Mouse (Mus musculus): ENCODE measurements around the gene Tacc2. TPM values are rescaled to one million over a fixed set of nuclear protein-coding genes. Genes with fewer than 3 reads are reported as not detected.

Tacc2 gene
- polyA plus RNA-seq, 1 experiment from 2014 or later: 27.4 TPM

DNA sequence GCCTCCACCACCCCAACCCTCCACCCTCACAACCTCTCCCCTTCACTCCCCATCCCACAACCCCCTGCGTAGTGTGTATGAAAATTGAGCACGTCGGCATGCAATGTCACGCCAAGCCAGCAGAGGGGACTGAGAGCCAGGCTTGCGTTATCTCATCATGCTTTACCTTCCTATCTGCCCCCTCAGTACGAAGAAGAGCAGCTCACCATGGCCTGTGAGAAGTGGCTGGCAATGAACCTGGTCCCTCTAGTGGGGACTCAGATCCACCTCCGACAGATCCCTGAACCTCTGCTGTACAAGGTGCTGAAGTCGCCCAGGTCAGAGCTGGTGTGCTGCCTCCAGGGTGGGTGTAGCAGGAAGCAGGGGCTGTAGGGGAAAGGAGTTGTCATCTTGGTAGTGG, 219.5 kb downstream of the Tacc2 start:
- no peak overlapping the region for H3K4me3 ChIP-seq (ENCODE audit: low read length)
- H3K4me2 ChIP-seq (ENCODE audit: low read depth, low read length): no peak overlapping the region
- H3K4me1 ChIP-seq (ENCODE audit: control insufficient read depth, insufficient read depth, low read length): no peaks in the 10 kb centered on the region
- WGBS: 70% methylated on average over 8 of the region's 8 CpGs
- no peaks in the 10 kb centered on the region for H3K36me3 ChIP-seq (ENCODE audit: control insufficient read depth, insufficient read depth, low read length)
- no peaks in the 10 kb centered on the region for H3K27me3 ChIP-seq (replicated peaks; ENCODE audit: control insufficient read depth, insufficient read depth, low read length)
- H3K9me3 ChIP-seq (ENCODE audit: control insufficient read depth, low read length): no peaks in the 10 kb centered on the region
- H3K27ac ChIP-seq (ENCODE audit: low read length): no peak overlapping the region
- ATAC-seq: no peak
- no peak overlapping the region for H3K9ac ChIP-seq (ENCODE audit: low read depth, low read length)

DNA sequence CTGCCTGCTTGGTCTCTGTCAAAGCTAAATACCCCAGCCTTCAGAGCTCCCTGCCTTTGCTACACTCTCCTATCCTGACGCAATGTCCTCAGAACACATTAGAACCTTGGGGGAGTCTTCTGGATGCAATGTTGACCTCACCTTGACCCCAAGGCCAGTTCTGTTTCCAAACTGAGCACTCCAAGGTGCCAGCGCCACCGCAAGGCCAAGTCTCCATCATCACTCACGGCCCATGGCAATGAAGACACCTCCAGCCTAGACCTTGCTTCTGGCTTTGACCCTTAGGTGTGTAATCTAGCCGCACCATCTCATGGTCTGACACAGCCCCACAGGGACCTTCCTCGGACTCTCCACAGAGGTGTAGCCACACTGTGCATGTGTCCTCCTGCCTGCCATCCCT, 220.3 kb downstream of the Tacc2 start:
- no peaks in the 10 kb centered on the region for H3K27me3 ChIP-seq (replicated peaks; ENCODE audit: control insufficient read depth, insufficient read depth, low read length)
- no peaks in the 10 kb centered on the region for H3K4me1 ChIP-seq (ENCODE audit: control insufficient read depth, insufficient read depth, low read length)
- no peak overlapping the region for H3K4me3 ChIP-seq (ENCODE audit: low read length)
- ATAC-seq: no peak
- no peak overlapping the region for H3K27ac ChIP-seq (ENCODE audit: low read length)
- no peaks in the 10 kb centered on the region for H3K9me3 ChIP-seq (ENCODE audit: control insufficient read depth, low read length)
- 91% methylated on average over 6 of the region's 6 CpGs for WGBS
- no peaks in the 10 kb centered on the region for H3K36me3 ChIP-seq (ENCODE audit: control insufficient read depth, insufficient read depth, low read length)
- no peak overlapping the region for H3K9ac ChIP-seq (ENCODE audit: low read depth, low read length)
- H3K4me2 ChIP-seq (ENCODE audit: low read depth, low read length): no peak overlapping the region

DNA sequence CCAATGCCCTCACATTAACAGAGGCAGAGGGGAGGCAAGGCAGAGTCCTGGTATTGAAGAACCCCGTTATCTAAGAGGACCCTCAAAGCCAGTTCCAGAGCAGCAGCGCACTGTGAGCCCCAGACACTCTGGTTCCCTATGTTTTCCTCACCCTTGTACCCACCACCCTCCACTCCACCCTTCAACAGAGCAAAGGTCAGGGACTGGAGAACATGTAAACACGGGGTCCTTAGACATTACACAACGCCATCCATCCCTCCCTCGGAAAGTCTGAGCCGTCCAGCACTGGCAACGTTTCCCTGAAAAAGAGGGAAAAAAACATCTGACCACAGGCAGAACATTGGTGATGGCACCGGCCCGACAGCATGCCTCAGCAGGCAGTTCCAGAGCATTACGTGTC, 222.2 kb downstream of the Tacc2 start:
- ATAC-seq: no peak
- Histone ChIP-seq H3K27me3 (replicated peaks; ENCODE audit: control insufficient read depth, insufficient read depth, low read length) (no peaks in the 10 kb centered on the region), H3K4me3 (ENCODE audit: low read length) (no peak overlapping the region), H3K9ac (ENCODE audit: low read depth, low read length) (no peak overlapping the region), H3K27ac (ENCODE audit: low read length) (no peak overlapping the region), H3K9me3 (ENCODE audit: control insufficient read depth, low read length) (no peaks in the 10 kb centered on the region), H3K4me1 (ENCODE audit: control insufficient read depth, insufficient read depth, low read length) (no peaks in the 10 kb centered on the region), H3K36me3 (ENCODE audit: control insufficient read depth, insufficient read depth, low read length) (no peaks in the 10 kb centered on the region), H3K4me2 (ENCODE audit: low read depth, low read length) (no peak overlapping the region)
- WGBS: 57% methylated on average over 10 of the region's 10 CpGs

DNA sequence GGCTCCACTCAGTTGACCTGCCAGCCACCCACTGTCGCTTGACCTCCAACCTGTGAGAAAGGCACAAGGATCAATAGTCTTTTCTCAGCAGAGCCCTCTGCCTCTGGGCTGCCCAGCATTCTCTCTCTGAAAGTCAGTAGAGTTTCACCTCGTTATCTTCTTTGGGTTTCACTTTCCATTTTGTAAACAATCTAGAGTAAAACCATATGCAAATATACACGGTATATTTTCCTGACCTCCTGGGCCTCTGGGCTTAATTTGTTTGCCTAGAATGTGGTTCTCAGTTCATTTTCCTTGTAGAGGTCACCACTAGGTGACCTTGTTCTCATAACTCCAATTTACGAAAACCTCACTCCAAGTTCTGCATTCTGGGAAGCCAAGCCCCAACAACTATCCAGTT, 223.4 kb downstream of the Tacc2 start:
- Histone ChIP-seq H3K4me3 (ENCODE audit: low read length) (no peak overlapping the region), H3K4me2 (ENCODE audit: low read depth, low read length) (no peak overlapping the region), H3K9ac (ENCODE audit: low read depth, low read length) (no peak overlapping the region), H3K27ac (ENCODE audit: low read length) (no peak overlapping the region), H3K27me3 (replicated peaks; ENCODE audit: control insufficient read depth, insufficient read depth, low read length) (no peaks in the 10 kb centered on the region), H3K4me1 (ENCODE audit: control insufficient read depth, insufficient read depth, low read length) (no peaks in the 10 kb centered on the region), H3K9me3 (ENCODE audit: control insufficient read depth, low read length) (no peaks in the 10 kb centered on the region), H3K36me3 (ENCODE audit: control insufficient read depth, insufficient read depth, low read length) (no peaks in the 10 kb centered on the region)
- WGBS: 47% methylated on average over 4 of the region's 4 CpGs
- no peak for ATAC-seq

DNA sequence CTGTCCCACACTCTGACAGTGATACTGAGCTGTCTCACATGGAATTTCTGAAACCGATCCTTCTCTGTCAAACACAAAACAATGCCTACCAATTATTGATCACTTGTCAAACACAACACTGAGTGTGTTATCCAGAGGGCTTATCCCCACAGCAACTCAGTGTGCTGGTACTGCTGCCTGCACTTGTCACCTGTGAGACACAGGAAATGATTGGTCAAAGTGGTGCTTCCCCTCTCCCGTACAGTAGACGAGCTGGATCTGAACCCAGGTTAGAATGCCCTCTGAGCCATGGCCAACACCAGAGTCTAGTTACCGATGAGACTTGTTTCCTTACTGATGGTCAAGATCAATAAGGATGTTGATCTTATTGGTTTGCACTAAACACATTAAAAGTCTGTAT, 224.6 kb downstream of the Tacc2 start:
- Histone ChIP-seq H3K36me3 (ENCODE audit: control insufficient read depth, insufficient read depth, low read length) (no peaks in the 10 kb centered on the region), H3K4me1 (ENCODE audit: control insufficient read depth, insufficient read depth, low read length) (no peaks in the 10 kb centered on the region), H3K4me3 (ENCODE audit: low read length) (no peak overlapping the region), H3K9me3 (ENCODE audit: control insufficient read depth, low read length) (no peaks in the 10 kb centered on the region), H3K27ac (ENCODE audit: low read length) (no peak overlapping the region), H3K9ac (ENCODE audit: low read depth, low read length) (no peak overlapping the region), H3K27me3 (replicated peaks; ENCODE audit: control insufficient read depth, insufficient read depth, low read length) (no peaks in the 10 kb centered on the region), H3K4me2 (ENCODE audit: low read depth, low read length) (no peak overlapping the region)
- no peak for ATAC-seq
- WGBS: 84% methylated on average over 4 of the region's 4 CpGs

DNA sequence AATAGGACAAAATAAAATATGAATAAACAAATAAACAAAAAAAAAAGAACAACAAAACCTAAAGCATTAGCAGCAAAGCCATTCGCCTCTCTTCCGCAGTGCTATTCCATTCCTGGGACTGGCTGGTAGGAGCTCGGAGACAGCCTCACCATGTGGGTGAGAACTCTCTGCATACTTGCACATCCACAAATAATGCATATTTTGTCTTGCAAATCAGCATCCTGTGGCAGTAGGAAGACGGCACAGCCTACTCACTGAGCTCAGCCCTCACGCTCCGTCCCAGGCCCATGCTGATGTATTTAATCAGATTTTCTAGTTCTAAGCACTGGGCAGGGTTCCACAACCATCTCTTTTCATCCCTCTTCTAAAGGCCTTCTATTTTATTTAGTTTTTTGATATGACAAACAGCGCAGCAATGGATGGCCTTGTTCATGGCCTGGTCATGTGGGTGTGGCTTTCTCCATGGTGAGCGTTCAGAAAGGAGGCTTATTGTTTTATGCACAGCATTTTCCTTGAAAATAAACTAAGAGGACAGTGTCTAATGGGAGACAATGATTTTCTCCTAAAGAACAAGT, 226.1 kb downstream of the Tacc2 start:
- H3K4me3 ChIP-seq (ENCODE audit: low read length): no peak overlapping the region
- peaks cover 3% of the 10 kb centered on the region; the same call in 1 of the 2 replicates for H3K4me1 ChIP-seq (ENCODE audit: control insufficient read depth, insufficient read depth, low read length)
- WGBS: 84% methylated on average over 8 of the region's 8 CpGs
- H3K27ac ChIP-seq (ENCODE audit: low read length): no peak overlapping the region
- no peak for ATAC-seq
- no peaks in the 10 kb centered on the region for H3K27me3 ChIP-seq (replicated peaks; ENCODE audit: control insufficient read depth, insufficient read depth, low read length)
- H3K9ac ChIP-seq (ENCODE audit: low read depth, low read length): no peak overlapping the region
- no peaks in the 10 kb centered on the region for H3K9me3 ChIP-seq (ENCODE audit: control insufficient read depth, low read length)
- no peak overlapping the region for H3K4me2 ChIP-seq (ENCODE audit: low read depth, low read length)
- H3K36me3 ChIP-seq (ENCODE audit: control insufficient read depth, insufficient read depth, low read length): no peaks in the 10 kb centered on the region

DNA sequence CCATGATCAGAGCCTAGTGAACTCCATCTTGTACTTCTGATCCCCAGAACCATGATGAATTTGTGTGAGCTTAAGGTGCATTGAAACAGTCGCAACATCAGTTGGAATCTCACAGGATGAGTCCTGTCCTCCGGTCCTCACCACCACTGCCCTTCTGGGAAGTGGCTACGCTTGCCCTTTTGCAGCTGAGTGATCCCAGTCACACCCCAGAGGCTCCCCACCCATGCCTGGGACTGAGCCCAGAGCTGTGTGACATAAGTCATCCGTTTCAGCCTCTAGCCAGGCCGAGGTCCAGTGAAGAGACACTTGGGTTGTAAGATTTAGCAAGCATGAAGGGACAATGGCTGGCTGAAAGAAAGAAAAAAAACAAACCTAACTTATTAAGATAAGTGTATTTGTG, 227.8 kb downstream of the Tacc2 start:
- WGBS: 83% methylated on average over 5 of the region's 5 CpGs
- H3K4me2 ChIP-seq (ENCODE audit: low read depth, low read length): no peak overlapping the region
- H3K36me3 ChIP-seq (ENCODE audit: control insufficient read depth, insufficient read depth, low read length): no peaks in the 10 kb centered on the region
- no peak for ATAC-seq
- H3K27ac ChIP-seq (ENCODE audit: low read length): no peak overlapping the region
- H3K27me3 ChIP-seq (replicated peaks; ENCODE audit: control insufficient read depth, insufficient read depth, low read length): no peaks in the 10 kb centered on the region
- no peaks in the 10 kb centered on the region for H3K9me3 ChIP-seq (ENCODE audit: control insufficient read depth, low read length)
- no peak overlapping the region for H3K9ac ChIP-seq (ENCODE audit: low read depth, low read length)
- H3K4me3 ChIP-seq (ENCODE audit: low read length): no peak overlapping the region
- peaks cover 9% of the 10 kb centered on the region for H3K4me1 ChIP-seq (ENCODE audit: control insufficient read depth, insufficient read depth, low read length)

DNA sequence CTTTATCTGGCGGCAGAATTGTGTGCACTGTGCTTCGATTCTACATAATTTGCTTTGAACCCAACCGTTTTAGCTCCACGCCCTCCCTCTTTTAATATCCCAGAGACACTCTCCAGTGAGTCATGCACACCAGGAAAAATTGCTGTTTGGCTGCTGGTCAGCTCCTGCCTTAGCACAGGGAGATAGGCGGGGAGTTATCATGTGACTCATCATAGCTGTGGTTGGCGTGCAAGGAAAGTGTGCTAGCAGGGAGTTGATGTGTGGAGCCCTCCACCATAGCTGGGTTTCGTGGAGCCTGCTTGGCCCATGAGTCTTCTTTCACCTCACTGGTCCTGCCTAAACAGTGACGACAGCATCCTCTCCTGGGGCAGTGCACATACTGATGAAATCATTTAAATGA, 230.5 kb downstream of the Tacc2 start:
- Histone ChIP-seq H3K27me3 (replicated peaks; ENCODE audit: control insufficient read depth, insufficient read depth, low read length) (no peaks in the 10 kb centered on the region), H3K27ac (ENCODE audit: low read length) (no peak overlapping the region), H3K4me2 (ENCODE audit: low read depth, low read length) (no peak overlapping the region), H3K4me3 (ENCODE audit: low read length) (no peak overlapping the region), H3K9me3 (ENCODE audit: control insufficient read depth, low read length) (no peaks in the 10 kb centered on the region), H3K36me3 (ENCODE audit: control insufficient read depth, insufficient read depth, low read length) (no peaks in the 10 kb centered on the region), H3K9ac (ENCODE audit: low read depth, low read length) (no peak overlapping the region), H3K4me1 (ENCODE audit: control insufficient read depth, insufficient read depth, low read length) (peaks cover 9% of the 10 kb centered on the region)
- WGBS: 53% methylated on average over 8 of the region's 8 CpGs
- ATAC-seq: peak; percentile 67

DNA sequence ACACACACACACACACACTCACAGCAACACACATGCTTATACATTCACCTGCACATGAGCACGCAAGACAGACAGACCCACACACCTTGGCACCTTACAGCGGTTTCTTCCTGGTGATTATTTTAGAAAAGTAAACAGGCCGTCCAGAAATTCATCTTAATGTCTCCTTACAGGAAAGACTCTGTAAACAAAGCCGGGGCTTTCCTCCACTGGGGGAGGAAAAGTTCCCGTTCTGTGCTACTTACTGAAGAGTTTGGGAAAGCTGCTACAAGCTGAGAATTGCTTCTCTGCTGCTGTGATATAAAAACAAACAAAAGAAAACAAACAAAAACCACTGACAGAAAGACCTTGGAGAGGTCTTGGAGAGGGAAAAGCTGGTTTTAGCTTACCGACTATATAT, 231.5 kb downstream of the Tacc2 start:
- Histone ChIP-seq H3K27ac (ENCODE audit: low read length) (no peak overlapping the region), H3K4me1 (ENCODE audit: control insufficient read depth, insufficient read depth, low read length) (peaks cover 9% of the 10 kb centered on the region), H3K4me2 (ENCODE audit: low read depth, low read length) (no peak overlapping the region), H3K9me3 (ENCODE audit: control insufficient read depth, low read length) (no peaks in the 10 kb centered on the region), H3K27me3 (replicated peaks; ENCODE audit: control insufficient read depth, insufficient read depth, low read length) (no peaks in the 10 kb centered on the region), H3K36me3 (ENCODE audit: control insufficient read depth, insufficient read depth, low read length) (no peaks in the 10 kb centered on the region), H3K9ac (ENCODE audit: low read depth, low read length) (no peak overlapping the region), H3K4me3 (ENCODE audit: low read length) (no peak overlapping the region)
- ATAC-seq: no peak
- WGBS: 23% methylated on average over 6 of the region's 6 CpGs

DNA sequence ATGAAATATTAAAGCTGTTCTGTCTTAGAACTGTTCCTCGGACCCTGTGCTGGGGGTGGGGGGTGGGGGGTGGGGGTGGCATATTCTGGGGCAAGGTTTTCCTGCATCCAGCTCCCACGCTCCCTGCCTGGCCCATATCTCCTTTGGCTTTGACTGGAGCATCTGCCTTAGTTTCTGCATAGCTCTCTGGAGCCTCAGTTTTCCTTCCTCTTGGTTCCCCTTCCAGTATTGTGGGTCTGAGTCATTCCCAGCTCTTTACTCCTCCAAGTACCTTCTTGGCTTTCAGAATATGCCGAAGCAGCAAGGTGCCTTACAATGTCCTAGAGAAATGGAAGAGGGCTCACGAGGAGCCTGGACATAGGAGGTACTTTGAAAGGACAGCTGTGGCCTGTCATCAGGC, 233.0 kb downstream of the Tacc2 start:
- no peak overlapping the region for H3K9ac ChIP-seq (ENCODE audit: low read depth, low read length)
- no peaks in the 10 kb centered on the region for H3K36me3 ChIP-seq (ENCODE audit: control insufficient read depth, insufficient read depth, low read length)
- no peaks in the 10 kb centered on the region for H3K27me3 ChIP-seq (replicated peaks; ENCODE audit: control insufficient read depth, insufficient read depth, low read length)
- no peak overlapping the region for H3K4me3 ChIP-seq (ENCODE audit: low read length)
- H3K4me1 ChIP-seq (ENCODE audit: control insufficient read depth, insufficient read depth, low read length): peaks cover 9% of the 10 kb centered on the region
- H3K27ac ChIP-seq (ENCODE audit: low read length): no peak overlapping the region
- WGBS: 77% methylated on average over 4 of the region's 4 CpGs
- H3K9me3 ChIP-seq (ENCODE audit: control insufficient read depth, low read length): no peaks in the 10 kb centered on the region
- no peak for ATAC-seq
- H3K4me2 ChIP-seq (ENCODE audit: low read depth, low read length): no peak overlapping the region

All from intestine, embryonic 16.5 days (tissue).